11 mouse cellular contexts compared by ENCODE assay signal in genomic region chr7:128550328-128551086, GRCm38 (mm10). TPM values are rescaled to one million over a fixed set of nuclear protein-coding genes. Genes with fewer than 3 reads are reported as not detected.
A peak's percentile ranks its signal among the peaks of the same experiment; 100 is the strongest.
DNase-seq lines count a peak whose midpoint lies in the region; ATAC-seq and TF ChIP-seq lines count a peak whose summit lies in the region.
"Had no signal": no experiment of that assay in that cellular context is flagged by ENCODE, and none has a peak within 500 bp of the region (broad histone marks: within the 10 kb centered on the region; RNA-seq: fewer than 3 reads in every experiment).

No protein-coding gene starts in this region.

- no peak overlapping the region for H3K4me2 ChIP-seq in embryonic facial prominence, embryonic 13.5 days
- H3K4me2 ChIP-seq in neural tube, embryonic 13.5 days = no peak overlapping the region
- no peak overlapping the region for H3K4me2 ChIP-seq in hindbrain, postnatal 0 days (ENCODE audit: low read depth, low read length)
- H3K4me2 ChIP-seq in liver, embryonic 11.5 days = no peak overlapping the region

- H3K9ac ChIP-seq in embryonic facial prominence, embryonic 13.5 days = no peak overlapping the region
- H3K9ac ChIP-seq in neural tube, embryonic 13.5 days = peak overlapping the region; percentile 28; the same call in 1 of the 2 replicates
- no peak overlapping the region for H3K9ac ChIP-seq in hindbrain, postnatal 0 days (replicated peaks; ENCODE audit: low read length)
- H3K9ac ChIP-seq in liver, embryonic 11.5 days (ENCODE audit: low read depth, low read length) = no peak overlapping the region

- no peak overlapping the region for H3K4me3 ChIP-seq in embryonic facial prominence, embryonic 13.5 days
- no peak overlapping the region for H3K4me3 ChIP-seq in embryonic facial prominence, embryonic 10.5 days
- no peak overlapping the region for H3K4me3 ChIP-seq in neural tube, embryonic 13.5 days
- no peak overlapping the region for H3K4me3 ChIP-seq in hindbrain, postnatal 0 days (ENCODE audit: low read length)
- no peak overlapping the region for H3K4me3 ChIP-seq in liver, embryonic 11.5 days (ENCODE audit: low read depth, low read length)

- DNase-seq in embryonic facial prominence, embryonic 10.5 days (ENCODE audit: low spot score) = no peak
- no peak for DNase-seq in neural tube, embryonic 10.5 days (ENCODE audit: extremely low spot score, low spot score)
- DNase-seq in hindbrain, postnatal 0 days (ENCODE audit: low spot score) = peak; percentile 80
- DNase-seq in retina, postnatal 1 day = peak; percentile 67
- no peak for DNase-seq in liver, embryonic 11.5 days (ENCODE audit: low spot score)
- no peak for DNase-seq in kidney, postnatal 36 days
- DNase-seq: adrenal gland, postnatal 36 days; kidney, adult 11 months had no signal

- H3K27ac ChIP-seq in embryonic facial prominence, embryonic 13.5 days = peak overlapping the region; percentile 28; the same call in 1 of the 2 replicates
- no peak overlapping the region for H3K27ac ChIP-seq in embryonic facial prominence, embryonic 10.5 days (replicated peaks)
- peak overlapping the region; percentile 76 for H3K27ac ChIP-seq in neural tube, embryonic 13.5 days (replicated peaks)
- H3K27ac ChIP-seq in hindbrain, postnatal 0 days = peak overlapping the region; percentile 70
- H3K27ac ChIP-seq in liver, embryonic 11.5 days (ENCODE audit: low read depth, low read length) = no peak overlapping the region
- H3K27ac ChIP-seq: stomach, postnatal 0 days had no signal

- H3K27me3 ChIP-seq in embryonic facial prominence, embryonic 13.5 days = no peaks in the 10 kb centered on the region
- no peaks in the 10 kb centered on the region for H3K27me3 ChIP-seq in embryonic facial prominence, embryonic 10.5 days (replicated peaks; ENCODE audit: low read depth, poor library complexity, severe bottlenecking)
- H3K27me3 ChIP-seq in neural tube, embryonic 13.5 days = no peaks in the 10 kb centered on the region
- no peaks in the 10 kb centered on the region for H3K27me3 ChIP-seq in hindbrain, postnatal 0 days (ENCODE audit: insufficient read depth, low read length)
- H3K27me3 ChIP-seq in liver, embryonic 11.5 days (replicated peaks; ENCODE audit: control insufficient read depth, insufficient read depth, low read length) = no peaks in the 10 kb centered on the region

- ATAC-seq in embryonic facial prominence, embryonic 13.5 days (ENCODE audit: insufficient number of reproducible peaks, insufficient read depth, low FRiP score, low TSS enrichment, low read depth) = no peak
- ATAC-seq in neural tube, embryonic 13.5 days (ENCODE audit: low read depth) = no peak
- peak; percentile 66 for ATAC-seq in hindbrain, postnatal 0 days
- ATAC-seq in liver, embryonic 11.5 days (replicated peaks; ENCODE audit: low FRiP score) = no peak

- no peaks in the 10 kb centered on the region for H3K9me3 ChIP-seq in embryonic facial prominence, embryonic 13.5 days
- no peaks in the 10 kb centered on the region for H3K9me3 ChIP-seq in embryonic facial prominence, embryonic 10.5 days
- H3K9me3 ChIP-seq in neural tube, embryonic 13.5 days = no peaks in the 10 kb centered on the region
- H3K9me3 ChIP-seq in hindbrain, postnatal 0 days (ENCODE audit: low read length) = no peaks in the 10 kb centered on the region
- H3K9me3 ChIP-seq in liver, embryonic 11.5 days (ENCODE audit: control insufficient read depth, low read length) = no peaks in the 10 kb centered on the region

- peaks cover 31% of the 10 kb centered on the region for H3K36me3 ChIP-seq in embryonic facial prominence, embryonic 13.5 days
- peaks cover 32% of the 10 kb centered on the region for H3K36me3 ChIP-seq in embryonic facial prominence, embryonic 10.5 days (replicated peaks)
- 0 out of 2 replicates have a peak, but pooled peaks cover 3% of the 10 kb centered on the region for H3K36me3 ChIP-seq in neural tube, embryonic 13.5 days
- H3K36me3 ChIP-seq in hindbrain, postnatal 0 days (ENCODE audit: insufficient read depth, low read length) = no peaks in the 10 kb centered on the region
- peaks cover 26% of the 10 kb centered on the region for H3K36me3 ChIP-seq in liver, embryonic 11.5 days (ENCODE audit: control insufficient read depth, insufficient read depth, low read length)

- 18% methylated on average over 1 of the region's 1 CpGs for WGBS in embryonic facial prominence, embryonic 13.5 days
- 27% methylated on average over 1 of the region's 1 CpGs for WGBS in embryonic facial prominence, embryonic 10.5 days
- 17% methylated on average over 1 of the region's 1 CpGs for WGBS in neural tube, embryonic 13.5 days
- 8% methylated on average over 1 of the region's 1 CpGs for WGBS in hindbrain, postnatal 0 days
- 40% methylated on average over 1 of the region's 1 CpGs for WGBS in liver, embryonic 11.5 days

- peaks cover 34% of the 10 kb centered on the region for H3K4me1 ChIP-seq in embryonic facial prominence, embryonic 13.5 days
- H3K4me1 ChIP-seq in embryonic facial prominence, embryonic 10.5 days = peaks cover 42% of the 10 kb centered on the region
- H3K4me1 ChIP-seq in neural tube, embryonic 13.5 days (replicated peaks) = peaks cover 20% of the 10 kb centered on the region
- H3K4me1 ChIP-seq in hindbrain, postnatal 0 days (ENCODE audit: insufficient read depth, low read length) = no peaks in the 10 kb centered on the region; the same call in 1 of the 2 replicates
- H3K4me1 ChIP-seq in liver, embryonic 11.5 days (replicated peaks; ENCODE audit: control insufficient read depth, insufficient read depth, low read length) = no peaks in the 10 kb centered on the region

- TF ChIP-seq CTCF in hindbrain, postnatal 0 days (IDR thresholded peaks at IDR 0.05; ENCODE audit: low read depth) = no peak

RNA-seq across cellular contexts. Expression of gene Bag3, which starts 27.1 kb away (rescaled TPM):
- 13.5 and 14.4 TPM in 2 replicates for polyA plus RNA-seq in embryonic facial prominence, embryonic 13.5 days (2015; fragmentation: Nextera tagmentation; extraction: Ambion mirVana)
- polyA plus RNA-seq in embryonic facial prominence, embryonic 10.5 days (2016; fragmentation: Nextera tagmentation; extraction: Ambion mirVana) = 11.2 and 11.5 TPM in 2 replicates
- 3.2 and 3.6 TPM in 2 replicates for polyA plus RNA-seq in neural tube, embryonic 13.5 days (2015; fragmentation: Nextera tagmentation; extraction: Ambion mirVana)
- 4.5 and 6.7 TPM in 2 replicates for total RNA-seq in hindbrain, postnatal 0 days (2014; rRNA removed)
- 4.7 and 5.2 TPM in 2 replicates for polyA plus RNA-seq in hindbrain, postnatal 0 days (2015; fragmentation: Nextera tagmentation; extraction: Ambion mirVana)
- 10.3 and 12.5 TPM in 2 replicates for polyA plus RNA-seq in liver, embryonic 11.5 days (2014; fragmentation: Nextera tagmentation; extraction: Ambion mirVana)

Comparison
In these comparisons a context has a peak if more than half of its experiments do, and no peak if none do; other contexts are left out.
1. H3K27ac ChIP-seq: peak in embryonic facial prominence, embryonic 13.5 days (single experiment), neural tube, embryonic 13.5 days (single experiment) and hindbrain, postnatal 0 days (single experiment); none in embryonic facial prominence, embryonic 10.5 days (single experiment) and liver, embryonic 11.5 days (single experiment).
2. DNase-seq: peak in hindbrain, postnatal 0 days (single experiment) and retina, postnatal 1 day (single experiment); none in embryonic facial prominence, embryonic 10.5 days (single experiment), neural tube, embryonic 10.5 days (single experiment), liver, embryonic 11.5 days (single experiment) and kidney, postnatal 36 days (0 of 2).